Mouse (Mus musculus): Measurements from ENCODE around the gene Atp6v0e. TPM values are rescaled to one million over a fixed set of nuclear protein-coding genes. Genes with fewer than 3 reads are reported as not detected.

Gene Atp6v0e
- polyA plus RNA-seq, 1 experiment from 2014 or later = 99.8 TPM

- Histone ChIP-seq H3K4me1 (ENCODE audit: control insufficient read depth, insufficient read depth, low read depth, low read length) (no peaks in the 10 kb centered on the region; the same call in 1 of the 2 replicates), H3K9ac (ENCODE audit: low read depth, low read length) (no peak overlapping the region), H3K36me3 (ENCODE audit: control insufficient read depth, insufficient read depth, low read length) (peaks cover 18% of the 10 kb centered on the region), H3K27ac (ENCODE audit: low read depth, low read length) (no peak overlapping the region), H3K9me3 (ENCODE audit: control insufficient read depth, low read length) (no peaks in the 10 kb centered on the region), H3K4me3 (ENCODE audit: low read length) (no peak overlapping the region), H3K27me3 (replicated peaks; ENCODE audit: control insufficient read depth, insufficient read depth, low read length) (no peaks in the 10 kb centered on the region), H3K4me2 (ENCODE audit: low read length) (no peak overlapping the region)
- 90% methylated on average over 4 of the region's 4 CpGs for WGBS
- no peak for ATAC-seq
These were observed 40.6 kb downstream of the Atp6v0e start for GRCm38 (mm10) chr17:26703671-26704070.

GRCm38 (mm10) chr17:26705463-26706359 is 42.7 kb downstream of the Atp6v0e start:
- Histone ChIP-seq H3K36me3 (ENCODE audit: control insufficient read depth, insufficient read depth, low read length) (peaks cover 3% of the 10 kb centered on the region), H3K4me3 (ENCODE audit: low read length) (no peak overlapping the region), H3K4me2 (ENCODE audit: low read length) (no peak overlapping the region), H3K9ac (ENCODE audit: low read depth, low read length) (no peak overlapping the region), H3K9me3 (ENCODE audit: control insufficient read depth, low read length) (no peaks in the 10 kb centered on the region), H3K27me3 (replicated peaks; ENCODE audit: control insufficient read depth, insufficient read depth, low read length) (no peaks in the 10 kb centered on the region), H3K4me1 (ENCODE audit: control insufficient read depth, insufficient read depth, low read depth, low read length) (peaks cover 10% of the 10 kb centered on the region), H3K27ac (ENCODE audit: low read depth, low read length) (no peak overlapping the region)
- ATAC-seq = peak; percentile 66
- 75% methylated on average over 11 of the region's 11 CpGs for WGBS

- H3K4me2 ChIP-seq (ENCODE audit: low read length) = no peak overlapping the region
- no peaks in the 10 kb centered on the region for H3K27me3 ChIP-seq (replicated peaks; ENCODE audit: control insufficient read depth, insufficient read depth, low read length)
- H3K27ac ChIP-seq (ENCODE audit: low read depth, low read length) = no peak overlapping the region
- H3K9ac ChIP-seq (ENCODE audit: low read depth, low read length) = no peak overlapping the region
- no peak for ATAC-seq
- no peaks in the 10 kb centered on the region for H3K9me3 ChIP-seq (ENCODE audit: control insufficient read depth, low read length)
- H3K36me3 ChIP-seq (ENCODE audit: control insufficient read depth, insufficient read depth, low read length) = peaks cover 3% of the 10 kb centered on the region
- peaks cover 10% of the 10 kb centered on the region for H3K4me1 ChIP-seq (ENCODE audit: control insufficient read depth, insufficient read depth, low read depth, low read length)
- H3K4me3 ChIP-seq (ENCODE audit: low read length) = no peak overlapping the region
- WGBS = 75% methylated on average over 7 of the region's 7 CpGs
These were observed 44.0 kb downstream of the Atp6v0e start for GRCm38 (mm10) chr17:26707066-26707465.

GRCm38 (mm10) chr17:26708499-26708898 is 45.5 kb downstream of the Atp6v0e start:
- Histone ChIP-seq H3K9ac (ENCODE audit: low read depth, low read length) (no peak overlapping the region), H3K36me3 (ENCODE audit: control insufficient read depth, insufficient read depth, low read length) (peaks cover 3% of the 10 kb centered on the region), H3K4me3 (ENCODE audit: low read length) (no peak overlapping the region), H3K27ac (ENCODE audit: low read depth, low read length) (no peak overlapping the region), H3K4me1 (ENCODE audit: control insufficient read depth, insufficient read depth, low read depth, low read length) (peaks cover 10% of the 10 kb centered on the region), H3K4me2 (ENCODE audit: low read length) (no peak overlapping the region), H3K9me3 (ENCODE audit: control insufficient read depth, low read length) (no peaks in the 10 kb centered on the region), H3K27me3 (replicated peaks; ENCODE audit: control insufficient read depth, insufficient read depth, low read length) (no peaks in the 10 kb centered on the region)
- ATAC-seq = no peak

- no peak for ATAC-seq
These were observed 46.1 kb downstream of the Atp6v0e start for GRCm38 (mm10) chr17:26708993-26709590.

DNA sequence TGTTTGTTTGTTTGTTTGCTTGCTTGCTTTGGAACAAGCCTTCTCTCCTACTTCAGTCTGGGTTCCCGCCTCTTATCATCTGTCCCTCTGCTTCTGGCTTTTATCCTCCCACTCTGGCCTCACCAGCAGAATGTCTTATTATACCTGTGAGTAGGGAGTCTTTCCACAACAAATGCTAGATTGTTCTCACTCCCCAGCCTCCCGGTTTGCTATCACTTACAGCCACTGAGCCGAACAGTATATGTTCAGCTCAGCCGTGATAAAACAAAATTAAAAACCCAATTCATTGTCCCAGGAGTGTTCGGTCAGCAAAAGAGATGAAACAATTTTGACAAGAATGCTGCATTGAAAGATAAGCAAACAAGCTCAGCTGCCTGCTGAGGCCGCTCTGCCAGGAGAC is 47.0 kb downstream of the Atp6v0e start:
- no peaks in the 10 kb centered on the region for H3K9me3 ChIP-seq (ENCODE audit: control insufficient read depth, low read length)

More at GRCm38 (mm10) chr17:26708993-26709590, 46.1 kb downstream of the Atp6v0e start:
- Histone ChIP-seq H3K4me1 (ENCODE audit: control insufficient read depth, insufficient read depth, low read depth, low read length) (peaks cover 10% of the 10 kb centered on the region), H3K27ac (ENCODE audit: low read depth, low read length) (peak overlapping the region; percentile 54), H3K27me3 (replicated peaks; ENCODE audit: control insufficient read depth, insufficient read depth, low read length) (no peaks in the 10 kb centered on the region), H3K4me3 (ENCODE audit: low read length) (no peak overlapping the region), H3K36me3 (ENCODE audit: control insufficient read depth, insufficient read depth, low read length) (peaks cover 3% of the 10 kb centered on the region), H3K9ac (ENCODE audit: low read depth, low read length) (peak overlapping the region; percentile 13; the same call in 1 of the 2 replicates), H3K4me2 (ENCODE audit: low read length) (peak overlapping the region; percentile 29), H3K9me3 (ENCODE audit: control insufficient read depth, low read length) (no peaks in the 10 kb centered on the region)
- 30% methylated on average over 9 of the region's 9 CpGs for WGBS

GRCm38 (mm10) chr17:26715271-26715758 is 52.3 kb downstream of the Atp6v0e start, which contains the start of gene Crebrf:
Gene Crebrf, plus strand, starts transcription at chr17:26715650.
- peaks cover 2% of the 10 kb centered on the region; the same call in 1 of the 2 replicates for H3K4me1 ChIP-seq (ENCODE audit: control insufficient read depth, insufficient read depth, low read depth, low read length)
- peak within 1 kb of the TSS; percentile 94 for H3K4me3 ChIP-seq (ENCODE audit: low read length)
- WGBS = under 1% methylated on average over 41 of the region's 41 CpGs
- H3K36me3 ChIP-seq (ENCODE audit: control insufficient read depth, insufficient read depth, low read length) = no peaks in the 10 kb centered on the region
- peak within 1 kb of the TSS; percentile 75 for H3K4me2 ChIP-seq (ENCODE audit: low read length)
- H3K9me3 ChIP-seq (ENCODE audit: control insufficient read depth, low read length) = no peaks in the 10 kb centered on the region
- peak; percentile 84 for ATAC-seq
- H3K27ac ChIP-seq (ENCODE audit: low read depth, low read length) = peak within 1 kb of the TSS; percentile 88
- no peaks in the 10 kb centered on the region for H3K27me3 ChIP-seq (replicated peaks; ENCODE audit: control insufficient read depth, insufficient read depth, low read length)
- peak within 1 kb of the TSS; percentile 83 for H3K9ac ChIP-seq (ENCODE audit: low read depth, low read length)

More for the DNA sequence above, 47.0 kb downstream of the Atp6v0e start:
- Histone ChIP-seq H3K36me3 (ENCODE audit: control insufficient read depth, insufficient read depth, low read length) (no peaks in the 10 kb centered on the region), H3K27me3 (replicated peaks; ENCODE audit: control insufficient read depth, insufficient read depth, low read length) (no peaks in the 10 kb centered on the region), H3K4me1 (ENCODE audit: control insufficient read depth, insufficient read depth, low read depth, low read length) (peaks cover 12% of the 10 kb centered on the region), H3K4me2 (ENCODE audit: low read length) (no peak overlapping the region), H3K4me3 (ENCODE audit: low read length) (no peak overlapping the region), H3K27ac (ENCODE audit: low read depth, low read length) (no peak overlapping the region), H3K9ac (ENCODE audit: low read depth, low read length) (no peak overlapping the region)
- WGBS = 43% methylated on average over 6 of the region's 6 CpGs
- ATAC-seq = no peak

DNA sequence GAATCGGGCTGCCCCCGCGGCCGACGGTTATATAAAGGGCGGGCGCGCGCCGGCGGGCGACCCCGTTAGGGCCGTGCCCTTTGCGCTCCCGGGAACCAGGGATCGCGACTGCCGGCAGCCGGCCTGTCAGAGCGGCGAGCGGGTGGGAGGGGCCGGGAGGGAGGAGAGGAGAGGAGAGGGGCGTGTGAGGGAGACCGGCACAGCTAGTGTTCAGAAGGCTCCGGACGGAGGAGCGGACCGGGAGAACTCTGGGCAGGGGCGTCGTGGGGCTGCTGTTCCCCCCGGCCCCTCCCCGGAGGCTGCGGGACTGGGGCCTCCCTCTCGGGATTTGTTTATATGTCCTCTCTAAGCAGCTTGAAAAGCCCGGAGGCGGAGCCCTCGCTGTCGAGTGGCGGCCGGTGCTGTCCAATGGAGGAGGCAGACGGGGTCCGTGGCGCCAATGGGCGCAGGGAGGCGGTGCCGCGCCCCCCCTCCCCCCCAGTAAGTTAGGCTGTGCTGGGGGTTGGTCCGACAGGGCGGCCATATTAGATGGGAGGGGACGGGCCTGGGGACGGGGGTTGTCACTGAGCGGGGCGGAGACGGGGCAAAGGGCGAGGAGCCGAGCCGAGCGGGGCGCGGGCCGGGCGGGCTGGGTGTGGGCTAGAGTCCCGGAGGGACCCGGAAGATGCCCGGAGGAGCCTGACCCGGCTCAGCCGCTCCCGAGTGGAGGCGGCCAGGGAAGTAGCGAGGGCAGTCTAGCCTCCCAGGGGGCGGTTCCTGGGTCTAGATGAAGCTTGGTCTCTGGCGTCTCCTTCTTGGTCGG is 53.1 kb downstream of the Atp6v0e start:
- Histone ChIP-seq H3K9ac (ENCODE audit: low read depth, low read length) (peak overlapping the region; percentile 83), H3K4me3 (ENCODE audit: low read length) (peak overlapping the region; percentile 94), H3K4me2 (ENCODE audit: low read length) (peak overlapping the region; percentile 75), H3K27ac (ENCODE audit: low read depth, low read length) (peak overlapping the region; percentile 88), H3K27me3 (replicated peaks; ENCODE audit: control insufficient read depth, insufficient read depth, low read length) (no peaks in the 10 kb centered on the region), H3K4me1 (ENCODE audit: control insufficient read depth, insufficient read depth, low read depth, low read length) (peaks cover 2% of the 10 kb centered on the region; the same call in 1 of the 2 replicates), H3K36me3 (ENCODE audit: control insufficient read depth, insufficient read depth, low read length) (no peaks in the 10 kb centered on the region), H3K9me3 (ENCODE audit: control insufficient read depth, low read length) (no peaks in the 10 kb centered on the region)
- peak; percentile 98 for ATAC-seq
- WGBS = under 1% methylated on average over 48 of the region's 75 CpGs
